Mouse (Mus musculus): ENCODE measurements around the gene Gfm1. TPM values are rescaled to one million over a fixed set of nuclear protein-coding genes. Genes with fewer than 3 reads are reported as not detected.

The Gfm1 gene
- 54.6 and 59.7 TPM in 2 replicates for polyA plus RNA-seq (2015; fragmentation: Nextera tagmentation; extraction: Ambion mirVana)

DNA sequence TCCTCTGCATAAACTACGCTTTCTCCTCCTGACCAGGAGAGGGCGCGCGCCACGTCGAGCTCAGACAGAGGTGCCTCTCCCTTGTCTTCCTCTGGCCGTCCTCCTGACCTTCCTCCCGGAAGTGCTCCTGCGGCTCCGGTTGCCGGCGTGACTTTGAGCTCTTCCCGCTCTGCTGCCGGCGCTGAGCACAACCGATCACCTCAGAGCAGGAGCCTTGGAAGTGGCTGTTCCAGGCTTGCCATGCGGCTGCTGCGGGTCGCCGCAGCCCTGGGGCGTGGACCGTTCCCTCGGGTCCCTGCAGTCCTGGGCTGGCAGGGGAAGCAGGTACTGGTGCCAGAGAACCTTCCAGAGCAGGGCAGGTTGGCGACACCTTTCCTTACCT lies at the start of gene Gfm1:
Gfm1 (plus strand) TSS at position 98 of the 382 bp plus-strand sequence.
- 0 out of 2 replicates have a peak, but pooled peaks cover 2% of the 10 kb centered on the region for H3K4me1 ChIP-seq (replicated peaks)
- H3K27ac ChIP-seq, result peak within 1 kb of the TSS; percentile 40; the same call in 1 of the 2 replicates
- no peaks in the 10 kb centered on the region; the same call in 1 of the 2 replicates for H3K36me3 ChIP-seq
- ATAC-seq, result peak; percentile 98
- no peaks in the 10 kb centered on the region for H3K27me3 ChIP-seq (replicated peaks)
- H3K9ac ChIP-seq, result peak within 1 kb of the TSS; percentile 90
- no peaks in the 10 kb centered on the region for H3K9me3 ChIP-seq
- under 1% methylated on average over 24 of the region's 24 CpGs for WGBS
- peak within 1 kb of the TSS; percentile 73 for H3K4me2 ChIP-seq (replicated peaks)
- H3K4me3 ChIP-seq (replicated peaks), result peak within 1 kb of the TSS; percentile 98

DNA sequence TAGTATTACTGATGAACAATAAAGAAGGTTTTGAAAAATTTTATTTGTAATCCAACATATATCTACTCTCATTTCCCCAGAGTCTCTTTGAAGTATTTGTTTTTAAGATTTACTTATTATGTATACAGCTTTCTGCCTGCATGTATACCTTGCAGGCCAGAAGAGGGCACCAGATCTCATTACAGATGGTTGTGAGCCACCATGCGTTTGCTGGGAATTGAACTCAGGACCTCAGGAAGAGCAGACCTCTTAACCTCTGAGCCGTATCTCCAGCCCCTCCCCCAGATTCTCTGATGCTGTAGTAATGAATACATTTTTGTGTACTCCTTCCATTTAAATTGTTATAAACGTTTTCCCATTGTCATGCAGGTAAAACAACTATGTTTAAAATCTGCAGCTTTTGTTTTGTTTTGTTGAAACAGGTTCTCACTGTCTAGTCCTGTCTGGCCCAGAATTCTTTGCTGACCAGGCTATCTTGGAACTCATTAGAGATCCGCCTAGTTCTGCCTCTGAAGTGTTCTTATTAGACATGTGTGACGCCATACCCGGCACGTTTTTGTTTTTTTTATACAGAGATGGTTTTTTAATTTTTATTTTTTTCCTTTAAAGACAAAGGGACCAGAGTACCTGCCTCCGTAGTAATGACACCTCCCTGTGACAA lies 428 bp upstream of the Gfm1 start:
- Histone ChIP-seq H3K27me3 (replicated peaks) (no peaks in the 10 kb centered on the region), H3K4me3 (replicated peaks) (peak overlapping the region; percentile 98), H3K4me2 (replicated peaks) (peak overlapping the region; percentile 73), H3K27ac (no peak overlapping the region), H3K36me3 (no peaks in the 10 kb centered on the region; the same call in 1 of the 2 replicates), H3K9me3 (no peaks in the 10 kb centered on the region), H3K9ac (no peak overlapping the region), H3K4me1 (replicated peaks) (0 out of 2 replicates have a peak, but pooled peaks cover 2% of the 10 kb centered on the region)
- WGBS, result 28% methylated on average over 8 of the region's 8 CpGs
- ATAC-seq, result peak; percentile 75

DNA sequence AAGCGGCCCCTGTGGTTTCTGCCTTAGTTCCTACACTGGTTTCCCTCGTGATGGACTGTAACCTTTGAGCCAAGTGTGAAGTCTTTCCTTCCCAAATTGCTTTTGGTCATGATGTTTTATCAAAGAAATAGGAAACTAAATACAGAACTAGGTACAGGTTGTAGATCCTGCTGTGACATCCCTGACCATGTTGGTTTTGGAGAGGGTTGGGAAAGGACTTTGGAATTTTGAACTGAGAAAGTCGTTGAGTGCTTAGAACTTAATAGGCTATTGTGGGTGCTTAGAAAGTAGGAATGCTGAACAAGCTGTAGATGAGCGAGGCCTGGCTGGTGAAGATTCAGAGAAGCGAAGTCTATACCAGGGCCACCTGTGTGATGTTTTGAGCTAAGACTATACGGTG lies 4.1 kb downstream of the Gfm1 start:
- H3K9me3 ChIP-seq, result no peaks in the 10 kb centered on the region
- H3K9ac ChIP-seq, result no peak overlapping the region
- no peak overlapping the region for H3K4me2 ChIP-seq (replicated peaks)
- 90% methylated on average over 6 of the region's 6 CpGs for WGBS
- 0 out of 2 replicates have a peak, but pooled peaks cover 2% of the 10 kb centered on the region for H3K4me1 ChIP-seq (replicated peaks)
- H3K27ac ChIP-seq, result no peak overlapping the region
- no peaks in the 10 kb centered on the region for H3K27me3 ChIP-seq (replicated peaks)
- no peak overlapping the region for H3K4me3 ChIP-seq (replicated peaks)
- no peak for ATAC-seq
- peaks cover 10% of the 10 kb centered on the region for H3K36me3 ChIP-seq

GRCm38 (mm10) chr3:67447143-67447542 lies 17.2 kb downstream of the Gfm1 start:
- 90% methylated on average over 2 of the region's 2 CpGs for WGBS

DNA sequence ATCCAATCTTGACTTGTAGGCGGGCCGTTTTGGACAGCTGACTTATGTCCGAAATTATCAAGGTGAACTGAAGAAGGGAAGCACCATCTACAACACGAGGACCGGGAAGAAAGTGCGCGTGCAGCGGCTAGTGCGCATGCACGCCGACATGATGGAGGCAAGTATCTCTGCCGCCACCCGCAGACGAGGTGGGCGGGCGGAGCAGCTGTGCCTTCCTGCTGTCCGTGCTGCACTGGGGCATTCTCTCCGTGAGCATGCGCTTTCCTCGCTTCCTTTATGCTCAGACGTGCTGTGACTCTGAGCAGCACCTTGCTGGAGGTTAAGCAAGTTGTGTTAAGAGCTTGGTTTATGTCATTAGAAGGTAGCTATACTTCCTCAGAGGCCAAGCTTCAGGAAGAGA lies 19.8 kb downstream of the Gfm1 start:
- WGBS, result 95% methylated on average over 21 of the region's 21 CpGs
- H3K36me3 ChIP-seq, result peaks cover 23% of the 10 kb centered on the region
- H3K4me1 ChIP-seq (replicated peaks), result no peaks in the 10 kb centered on the region
- ATAC-seq, result no peak
- no peak overlapping the region for H3K4me2 ChIP-seq (replicated peaks)
- H3K9ac ChIP-seq, result no peak overlapping the region
- no peaks in the 10 kb centered on the region for H3K27me3 ChIP-seq (replicated peaks)
- 0 out of 2 replicates have a peak overlapping the region, but pooled peaks have one; percentile 22 for H3K27ac ChIP-seq
- H3K9me3 ChIP-seq, result no peaks in the 10 kb centered on the region
- no peak overlapping the region for H3K4me3 ChIP-seq (replicated peaks)

More at GRCm38 (mm10) chr3:67447143-67447542, 17.2 kb downstream of the Gfm1 start:
- H3K4me3 ChIP-seq (replicated peaks), result no peak overlapping the region
- H3K27ac ChIP-seq, result no peak overlapping the region
- no peak overlapping the region for H3K4me2 ChIP-seq (replicated peaks)
- H3K36me3 ChIP-seq, result peaks cover 24% of the 10 kb centered on the region
- H3K27me3 ChIP-seq (replicated peaks), result no peaks in the 10 kb centered on the region
- H3K9me3 ChIP-seq, result no peaks in the 10 kb centered on the region
- H3K9ac ChIP-seq, result no peak overlapping the region
- H3K4me1 ChIP-seq (replicated peaks), result no peaks in the 10 kb centered on the region
- no peak for ATAC-seq

DNA sequence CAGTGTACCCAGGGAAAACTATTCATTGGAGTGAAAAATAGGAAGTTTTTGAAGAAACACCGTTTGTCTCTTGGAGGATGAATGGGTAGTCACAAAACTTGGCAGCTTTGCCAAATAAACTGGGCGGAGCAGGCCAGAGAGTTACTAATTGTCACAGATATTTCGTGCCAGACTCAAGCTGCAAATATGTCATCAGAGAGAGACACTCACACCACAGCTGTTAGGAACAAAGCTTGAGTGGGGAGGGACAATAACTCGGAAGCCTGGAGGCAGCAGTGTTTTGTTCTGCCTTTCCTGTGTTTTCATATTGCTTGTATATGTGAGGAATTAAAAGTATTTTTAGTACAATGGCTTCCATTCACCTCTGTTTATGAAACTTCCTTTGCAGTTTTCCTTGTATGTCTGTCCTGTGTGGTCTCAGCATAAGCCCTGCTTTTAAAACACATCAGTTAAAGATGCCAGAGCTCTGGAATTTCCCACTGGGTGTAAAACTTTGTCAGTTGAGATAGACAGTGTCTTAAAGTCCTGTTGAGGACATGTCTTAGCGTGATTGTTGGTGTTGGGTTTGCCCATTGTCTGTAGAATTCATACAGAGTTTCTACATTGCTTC lies 20.8 kb downstream of the Gfm1 start:
- Histone ChIP-seq H3K4me1 (replicated peaks) (no peaks in the 10 kb centered on the region), H3K9ac (no peak overlapping the region), H3K4me2 (replicated peaks) (no peak overlapping the region), H3K27ac (no peak overlapping the region), H3K4me3 (replicated peaks) (no peak overlapping the region), H3K27me3 (replicated peaks) (no peaks in the 10 kb centered on the region), H3K36me3 (peaks cover 23% of the 10 kb centered on the region), H3K9me3 (no peaks in the 10 kb centered on the region)
- WGBS, result 86% methylated on average over 5 of the region's 5 CpGs
- ATAC-seq, result no peak

DNA sequence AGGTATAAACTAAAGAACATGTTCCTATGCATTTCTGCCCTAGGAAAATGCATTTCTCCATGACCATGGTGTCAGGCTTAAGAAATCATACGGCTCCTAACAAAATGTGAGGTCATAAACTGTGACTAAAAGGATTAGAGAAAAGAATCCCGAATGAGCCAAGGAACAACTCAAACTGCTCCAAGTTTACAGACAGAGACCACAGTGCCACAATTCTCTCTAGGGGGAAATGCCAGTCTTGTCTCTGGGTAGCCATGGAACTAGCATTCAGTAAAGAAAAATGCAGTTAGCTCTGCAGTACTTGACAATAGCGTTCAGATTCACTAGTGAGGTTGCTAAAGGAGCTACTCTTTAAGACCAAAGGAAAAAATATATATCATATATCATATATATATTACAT lies 30.0 kb downstream of the Gfm1 start:
- 91% methylated on average over 3 of the region's 3 CpGs for WGBS
- H3K4me3 ChIP-seq (replicated peaks), result no peak overlapping the region
- no peak for ATAC-seq
- peaks cover 2% of the 10 kb centered on the region; the same call in 1 of the 2 replicates for H3K4me1 ChIP-seq (replicated peaks)
- H3K4me2 ChIP-seq (replicated peaks), result no peak overlapping the region
- peaks cover 20% of the 10 kb centered on the region for H3K36me3 ChIP-seq
- no peaks in the 10 kb centered on the region for H3K9me3 ChIP-seq
- H3K9ac ChIP-seq, result no peak overlapping the region
- no peaks in the 10 kb centered on the region for H3K27me3 ChIP-seq (replicated peaks)
- H3K27ac ChIP-seq, result no peak overlapping the region

DNA sequence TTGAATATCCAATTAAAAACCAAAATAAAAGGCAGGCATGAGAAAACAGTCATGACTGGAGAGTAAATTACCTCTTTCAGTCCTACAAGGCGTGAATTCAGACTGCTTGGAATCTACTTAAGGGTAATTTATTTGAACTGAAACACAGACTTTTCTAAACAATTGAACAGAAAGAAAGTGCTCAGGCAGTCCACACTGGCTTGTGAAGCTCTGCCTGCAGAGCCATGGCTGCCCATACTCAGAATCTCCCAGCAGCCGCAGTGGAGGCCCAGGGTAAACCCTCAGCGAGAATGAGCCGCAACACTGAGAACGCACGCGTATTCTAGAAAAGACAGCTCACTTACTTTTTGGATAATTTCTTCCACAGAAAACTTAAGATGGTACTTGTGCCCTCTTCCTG lies 32.1 kb downstream of the Gfm1 start:
- ATAC-seq, result no peak
- H3K4me2 ChIP-seq (replicated peaks), result no peak overlapping the region
- no peak overlapping the region for H3K4me3 ChIP-seq (replicated peaks)

GRCm38 (mm10) chr3:67462578-67462977 lies 32.7 kb downstream of the Gfm1 start:
- Histone ChIP-seq H3K4me2 (replicated peaks) (peak overlapping the region; percentile 73), H3K4me1 (replicated peaks) (peaks cover 2% of the 10 kb centered on the region; the same call in 1 of the 2 replicates), H3K4me3 (replicated peaks) (peak overlapping the region; percentile 60), H3K9ac (no peak overlapping the region; the same call in 1 of the 2 replicates), H3K36me3 (peaks cover 8% of the 10 kb centered on the region; the same call in 1 of the 2 replicates), H3K27me3 (replicated peaks) (no peaks in the 10 kb centered on the region), H3K27ac (no peak overlapping the region), H3K9me3 (no peaks in the 10 kb centered on the region)
- no peak for ATAC-seq
- WGBS, result 39% methylated on average over 10 of the region's 10 CpGs

More for the DNA sequence above, 32.1 kb downstream of the Gfm1 start:
- Histone ChIP-seq H3K9me3 (no peaks in the 10 kb centered on the region), H3K36me3 (peaks cover 12% of the 10 kb centered on the region), H3K4me1 (replicated peaks) (peaks cover 2% of the 10 kb centered on the region; the same call in 1 of the 2 replicates), H3K9ac (no peak overlapping the region), H3K27me3 (replicated peaks) (no peaks in the 10 kb centered on the region), H3K27ac (no peak overlapping the region)
- WGBS, result 84% methylated on average over 7 of the region's 7 CpGs

- peak overlapping the region; percentile 80; the same call in 1 of the 2 replicates for H3K27ac ChIP-seq
Observed at GRCm38 (mm10) chr3:67463001-67463400, 33.1 kb downstream of the Gfm1 start.

GRCm38 (mm10) chr3:67463450-67464372 lies 33.8 kb downstream of the Gfm1 start, which contains the start of gene Lxn:
TSS of gene Lxn (minus strand) at chr3:67463926.
- peak within 1 kb of the TSS; percentile 80 for H3K27ac ChIP-seq
- H3K4me2 ChIP-seq (replicated peaks), result peak within 1 kb of the TSS; percentile 73
- peaks cover 2% of the 10 kb centered on the region; the same call in 1 of the 2 replicates for H3K4me1 ChIP-seq (replicated peaks)
- H3K27me3 ChIP-seq (replicated peaks), result no peaks in the 10 kb centered on the region
- H3K4me3 ChIP-seq (replicated peaks), result peak within 1 kb of the TSS; percentile 60
- ATAC-seq, result peak; percentile 98
- H3K36me3 ChIP-seq, result peaks cover 8% of the 10 kb centered on the region; the same call in 1 of the 2 replicates
- H3K9me3 ChIP-seq, result no peaks in the 10 kb centered on the region
- WGBS, result under 1% methylated on average over 43 of the region's 43 CpGs
- peak within 1 kb of the TSS; percentile 69 for H3K9ac ChIP-seq

More at GRCm38 (mm10) chr3:67463001-67463400, 33.1 kb downstream of the Gfm1 start:
- H3K9me3 ChIP-seq, result no peaks in the 10 kb centered on the region
- peaks cover 9% of the 10 kb centered on the region; the same call in 1 of the 2 replicates for H3K36me3 ChIP-seq
- 1% methylated on average over 12 of the region's 12 CpGs for WGBS
- peak overlapping the region; percentile 60 for H3K4me3 ChIP-seq (replicated peaks)
- H3K4me2 ChIP-seq (replicated peaks), result peak overlapping the region; percentile 73
- H3K9ac ChIP-seq, result peak overlapping the region; percentile 69
- H3K27me3 ChIP-seq (replicated peaks), result no peaks in the 10 kb centered on the region
- H3K4me1 ChIP-seq (replicated peaks), result peaks cover 2% of the 10 kb centered on the region; the same call in 1 of the 2 replicates
- peak; percentile 42; the same call in 1 of the 2 replicates for ATAC-seq
